Mouse (Mus musculus) neural tube, embryonic 10.5 days (tissue): ENCODE results near the gene Kcnh6.

ENCODE experiments used
- DNase-seq: peaks from one replicate; pipeline ENCODE4 v3.0.0-alpha.2; 2017; ENCODE audit warnings: low spot score; ENCODE audit errors: extremely low spot score

Kcnh6 gene

GRCm38 (mm10) chr11:106007821-106008220 lies at the start of gene Kcnh6:
TSS of gene Kcnh6 (plus strand) at chr11:106008124.
- peak; percentile 84 for DNase-seq

- DNase-seq = no peak
Observed at GRCm38 (mm10) chr11:105958566-105958965, 49.4 kb upstream of the Kcnh6 start.

GRCm38 (mm10) chr11:105959355-105959754 lies 48.6 kb upstream of the Kcnh6 start:
- no peak for DNase-seq

GRCm38 (mm10) chr11:105964691-105965090 lies 43.2 kb upstream of the Kcnh6 start:
- no peak for DNase-seq

GRCm38 (mm10) chr11:105966288-105966687 lies 41.6 kb upstream of the Kcnh6 start:
- DNase-seq = no peak

GRCm38 (mm10) chr11:105967741-105968574 lies 40.0 kb upstream of the Kcnh6 start, which contains the start of gene Ace:
TSS of gene Ace (plus strand) at chr11:105967945.
- DNase-seq = peak; percentile 48

- no peak for DNase-seq
Observed at GRCm38 (mm10) chr11:105968948-105969347, 39.0 kb upstream of the Kcnh6 start.

GRCm38 (mm10) chr11:105969516-105969915 lies 38.4 kb upstream of the Kcnh6 start:
- DNase-seq = no peak

- DNase-seq = no peak
Observed at GRCm38 (mm10) chr11:105974593-105974992, 33.3 kb upstream of the Kcnh6 start.

GRCm38 (mm10) chr11:105975050-105975449 lies 32.9 kb upstream of the Kcnh6 start:
- DNase-seq = no peak

- DNase-seq = no peak
Observed at GRCm38 (mm10) chr11:105975636-105976035, 32.3 kb upstream of the Kcnh6 start.

GRCm38 (mm10) chr11:105978232-105978631 lies 29.7 kb upstream of the Kcnh6 start:
- no peak for DNase-seq

- DNase-seq = no peak
Observed at GRCm38 (mm10) chr11:105978634-105979033, 29.3 kb upstream of the Kcnh6 start.

- DNase-seq = no peak
Observed at GRCm38 (mm10) chr11:105984452-105984851, 23.5 kb upstream of the Kcnh6 start.

- DNase-seq = no peak
Observed at GRCm38 (mm10) chr11:105987446-105987845, 20.5 kb upstream of the Kcnh6 start.

- DNase-seq = no peak
Observed at GRCm38 (mm10) chr11:105989446-105989845, 18.5 kb upstream of the Kcnh6 start.

- no peak for DNase-seq
Observed at GRCm38 (mm10) chr11:105990231-105990630, 17.7 kb upstream of the Kcnh6 start.

- no peak for DNase-seq
Observed at GRCm38 (mm10) chr11:105994375-105994774, 13.5 kb upstream of the Kcnh6 start, which contains the start of gene Ace3. TSS of gene Ace3 (plus strand) at chr11:105994675.

GRCm38 (mm10) chr11:106000062-106000461 lies 7.9 kb upstream of the Kcnh6 start:
- DNase-seq = no peak

- no peak for DNase-seq
Observed at GRCm38 (mm10) chr11:106001718-106002117, 6.2 kb upstream of the Kcnh6 start.

GRCm38 (mm10) chr11:106004576-106004975 lies 3.3 kb upstream of the Kcnh6 start:
- no peak for DNase-seq

GRCm38 (mm10) chr11:106005970-106006369 lies 2.0 kb upstream of the Kcnh6 start:
- no peak for DNase-seq

- no peak for DNase-seq
Observed at GRCm38 (mm10) chr11:106012711-106013110, 4.8 kb downstream of the Kcnh6 start.
